Mouse (Mus musculus) midbrain, postnatal 0 days (tissue): ENCODE data around the gene Tigar. TPM values are rescaled to one million over a fixed set of nuclear protein-coding genes. Genes with fewer than 3 reads are reported as not detected.

Experiments used
- ATAC-seq: fragments of 200-750 bp; cut with Nextera tagmentation; 2 replicates; pipeline ENCODE4 v1.8.0; 2017; ENCODE audit warnings: moderate number of reproducible peaks, mild to moderate bottlenecking, moderate TSS enrichment, moderate library complexity; ENCODE audit not compliant: low FRiP score
- DNase-seq: peaks from one replicate; pipeline ENCODE4 v3.0.0-alpha.2; 2015; ENCODE audit warnings: low spot score
- H3K27ac ChIP-seq: fragments of 300-500 bp; sonication (generic); 2 replicates; pipeline ENCODE4 v1.5.1; 2014; ENCODE audit warnings: low read depth, mild to moderate bottlenecking, low read length, mixed read lengths
- H3K27me3 ChIP-seq: fragments of 300-500 bp; sonication (generic); 2 replicates; pipeline ENCODE4 v1.6.1; 2014; ENCODE audit warnings: low read length, control low read depth, mixed read lengths; ENCODE audit not compliant: insufficient read depth
- H3K36me3 ChIP-seq: fragments of 300-500 bp; sonication (generic); 2 replicates; pipeline ENCODE4 v1.6.1; 2014; ENCODE audit warnings: low read length, control low read depth, mixed read lengths; ENCODE audit not compliant: insufficient read depth
- H3K4me1 ChIP-seq: fragments of 300-500 bp; sonication (generic); 2 replicates; pipeline ENCODE4 v1.6.1; 2014; ENCODE audit warnings: mild to moderate bottlenecking, control low read depth, antibody characterized with exemption, low read length, mixed read lengths; ENCODE audit not compliant: insufficient read depth
- H3K4me2 ChIP-seq: fragments of 300-500 bp; sonication (generic); 2 replicates; pipeline ENCODE4 v1.6.1; 2014; ENCODE audit warnings: low read depth, mild to moderate bottlenecking, low read length, mixed read lengths; ENCODE audit not compliant: poor library complexity, severe bottlenecking
- H3K4me3 ChIP-seq: fragments of 300-500 bp; sonication (generic); 2 replicates; pipeline ENCODE4 v1.5.1; 2014; ENCODE audit warnings: low read depth, mild to moderate bottlenecking, low read length, moderate library complexity
- H3K9ac ChIP-seq: fragments of 300-500 bp; sonication (generic); replicated peaks from 2 replicates; pipeline ENCODE4 v1.6.1; 2014; ENCODE audit warnings: mild to moderate bottlenecking, low read length, moderate library complexity, mixed read lengths; ENCODE audit not compliant: poor library complexity, severe bottlenecking
- H3K9me3 ChIP-seq: fragments of 300-500 bp; sonication (generic); 2 replicates; pipeline ENCODE4 v1.6.1; 2016; ENCODE audit warnings: low read length, control low read depth
- CTCF ChIP-seq: IDR thresholded peaks from 2 replicates; pipeline ENCODE4 v1.5.1; 2016; ENCODE audit warnings: antibody characterized with exemption, mild to moderate bottlenecking
- WGBS: fragments of 180-500 bp; shearing (Covaris S2); extraction: QIAGEN DNeasy Blood & Tissue Kit; methylation state at CpG from one replicate; pipeline ENCODE4 v1.1.7; 2014; 5-methylcytosine and 5-hydroxymethylcytosine counted together
- polyA plus RNA-seq: library from polyadenylated mRNA; unstranded; fragments of >200 nt; fragmentation: Nextera tagmentation; extraction: Ambion mirVana; gene quantifications from 2 replicates; pipeline ENCODE4 v1.2.1, GENCODE M21; 2015
- total RNA-seq: library from RNA; depleted of rRNA; stranded (reverse); fragments of >200 nt; gene quantifications from 2 replicates; pipeline ENCODE4 v1.2.3, GENCODE M21; 2014; rRNA removed

Gene Tigar
- 6.1 and 6.7 TPM in 2 replicates for total RNA-seq
- polyA plus RNA-seq: 4.6 and 5.0 TPM in 2 replicates

DNA sequence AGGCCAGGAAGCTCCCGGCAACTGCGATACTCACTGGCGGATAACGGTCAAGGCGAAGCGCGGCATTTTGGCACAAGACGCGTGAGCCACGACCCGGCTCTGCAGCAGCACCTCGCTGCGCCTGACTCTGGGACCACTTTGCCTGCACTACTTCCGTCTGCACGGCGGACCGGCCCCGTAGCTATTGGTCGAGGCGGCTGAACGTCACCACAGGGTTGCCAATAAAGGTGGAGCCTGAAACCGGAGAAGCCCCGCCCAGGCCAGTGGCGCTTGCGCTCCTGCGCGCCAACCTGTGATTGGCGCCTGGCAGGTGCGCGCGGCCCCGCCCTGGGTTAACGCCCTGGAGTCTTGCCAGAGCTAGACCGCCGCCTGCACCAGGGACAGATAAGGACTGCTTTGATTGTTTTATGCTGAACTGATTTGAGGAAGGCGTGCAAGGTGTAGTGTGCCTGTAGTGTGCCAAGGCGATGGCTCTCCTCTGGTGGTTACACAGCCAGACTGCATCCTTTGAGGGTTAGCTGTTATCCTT, at the start of gene Tigar:
TSS of gene Tigar (minus strand) at position 156 of the 529 bp plus-strand sequence.
- H3K27me3 ChIP-seq: no peaks in the 10 kb centered on the region
- peak; percentile 96 for DNase-seq
- H3K4me2 ChIP-seq: peak within 1 kb of the TSS; percentile 65
- H3K4me3 ChIP-seq: peak within 1 kb of the TSS; percentile 52
- peak; percentile 98 for ATAC-seq
- H3K4me1 ChIP-seq: no peaks in the 10 kb centered on the region
- H3K27ac ChIP-seq: no peak within 1 kb of the TSS
- H3K36me3 ChIP-seq: no peaks in the 10 kb centered on the region
- no peaks in the 10 kb centered on the region for H3K9me3 ChIP-seq
- peak within 1 kb of the TSS; percentile 48; the same call in 1 of the 2 replicates for H3K9ac ChIP-seq
- TF ChIP-seq CTCF: peak; percentile 21; the same call in 1 of the 2 replicates
- 1% methylated on average over 37 of the region's 37 CpGs for WGBS

DNA sequence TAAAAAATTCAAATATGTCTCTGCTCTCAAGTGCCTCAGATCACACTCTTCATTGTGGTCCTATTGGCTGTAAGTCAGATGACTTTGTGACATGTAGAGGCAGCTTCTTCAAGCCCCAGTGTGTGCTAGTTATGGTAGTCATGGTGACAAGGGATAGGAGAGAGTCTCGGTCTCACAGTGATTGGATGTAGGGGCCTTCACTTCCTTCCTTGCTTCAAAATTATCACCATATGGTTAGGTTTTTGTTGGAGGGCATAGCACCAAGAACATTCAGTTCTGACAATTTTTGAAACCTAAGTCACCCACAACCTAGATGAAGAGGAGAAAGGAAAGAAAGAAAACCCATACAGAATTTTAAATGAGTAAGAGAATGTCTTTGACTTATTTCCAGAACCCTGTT, 48.0 kb upstream of the Tigar start:
- H3K9me3 ChIP-seq: no peaks in the 10 kb centered on the region
- H3K4me3 ChIP-seq: no peak overlapping the region
- peaks cover 43% of the 10 kb centered on the region for H3K27me3 ChIP-seq
- no peaks in the 10 kb centered on the region for H3K36me3 ChIP-seq
- peaks cover 4% of the 10 kb centered on the region; the same call in 1 of the 2 replicates for H3K4me1 ChIP-seq
- no peak for DNase-seq
- 46% methylated on average over 1 of the region's 1 CpGs for WGBS
- no peak for TF ChIP-seq CTCF
- no peak overlapping the region for H3K9ac ChIP-seq
- H3K4me2 ChIP-seq: no peak overlapping the region
- H3K27ac ChIP-seq: no peak overlapping the region
- ATAC-seq: no peak

DNA sequence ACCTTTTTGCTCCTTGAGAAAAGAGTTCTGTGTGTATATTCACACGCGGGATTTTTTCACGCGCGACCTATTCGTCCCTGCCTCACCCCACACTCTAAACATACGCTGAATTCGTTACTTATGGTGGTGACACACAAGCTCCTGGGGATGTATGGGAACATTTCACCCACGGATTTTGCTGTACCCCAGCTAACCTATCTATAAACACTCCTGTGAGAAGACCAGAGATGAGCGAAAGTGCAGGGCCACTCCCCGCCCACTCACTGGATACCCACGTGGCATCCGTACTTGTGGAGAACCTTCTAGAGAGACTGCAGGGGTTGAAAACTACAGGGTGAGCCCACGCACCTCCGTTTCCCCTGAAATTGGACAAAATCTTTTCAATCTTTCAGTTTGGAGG, 46.1 kb upstream of the Tigar start:
- peaks cover 16% of the 10 kb centered on the region for H3K4me1 ChIP-seq
- ATAC-seq (no peak), DNase-seq (no peak)
- H3K9me3 ChIP-seq: no peaks in the 10 kb centered on the region
- no peak overlapping the region for H3K9ac ChIP-seq
- no peak for TF ChIP-seq CTCF
- H3K27me3 ChIP-seq: peaks cover 49% of the 10 kb centered on the region
- no peaks in the 10 kb centered on the region for H3K36me3 ChIP-seq
- no peak overlapping the region for H3K27ac ChIP-seq
- WGBS: 1% methylated on average over 15 of the region's 15 CpGs
- H3K4me2 ChIP-seq: peak overlapping the region; percentile 88
- peak overlapping the region; percentile 22; the same call in 1 of the 2 replicates for H3K4me3 ChIP-seq

DNA sequence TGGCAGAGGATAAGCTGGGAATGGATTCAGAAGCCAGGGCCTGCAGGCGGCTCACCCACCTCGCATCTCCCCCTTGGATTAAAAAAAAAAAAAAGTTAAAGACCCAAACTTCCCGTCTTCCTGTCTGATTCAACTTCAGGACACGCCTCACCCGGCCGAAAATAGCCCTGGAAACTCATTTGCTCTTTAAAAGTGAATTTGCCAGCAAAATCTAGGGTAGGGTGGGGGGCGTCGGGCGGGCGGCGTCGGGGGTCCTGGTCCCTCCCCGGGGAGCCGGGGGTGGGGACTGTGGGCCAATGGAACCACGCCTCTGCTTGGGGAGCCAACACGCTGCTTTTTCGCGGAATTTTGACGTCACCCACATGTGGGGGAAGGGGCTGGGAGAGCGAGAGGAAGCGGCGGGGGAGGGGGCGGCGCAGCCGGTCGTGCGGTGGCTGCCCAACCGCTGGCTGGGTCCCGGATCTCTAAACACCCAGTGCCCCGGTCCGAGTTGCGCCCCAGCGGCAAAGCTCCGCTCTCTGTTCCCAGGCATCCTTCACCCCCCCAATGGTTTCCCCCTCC, 45.4 kb upstream of the Tigar start:
- ATAC-seq (no peak), DNase-seq (no peak)
- H3K4me1 ChIP-seq: peaks cover 21% of the 10 kb centered on the region
- H3K4me3 ChIP-seq: peak overlapping the region; percentile 22
- H3K9ac ChIP-seq: no peak overlapping the region
- H3K27me3 ChIP-seq: peaks cover 49% of the 10 kb centered on the region
- 2% methylated on average over 31 of the region's 34 CpGs for WGBS
- H3K36me3 ChIP-seq: no peaks in the 10 kb centered on the region
- H3K4me2 ChIP-seq: peak overlapping the region; percentile 88
- H3K27ac ChIP-seq: no peak overlapping the region
- no peaks in the 10 kb centered on the region for H3K9me3 ChIP-seq
- TF ChIP-seq CTCF: no peak

DNA sequence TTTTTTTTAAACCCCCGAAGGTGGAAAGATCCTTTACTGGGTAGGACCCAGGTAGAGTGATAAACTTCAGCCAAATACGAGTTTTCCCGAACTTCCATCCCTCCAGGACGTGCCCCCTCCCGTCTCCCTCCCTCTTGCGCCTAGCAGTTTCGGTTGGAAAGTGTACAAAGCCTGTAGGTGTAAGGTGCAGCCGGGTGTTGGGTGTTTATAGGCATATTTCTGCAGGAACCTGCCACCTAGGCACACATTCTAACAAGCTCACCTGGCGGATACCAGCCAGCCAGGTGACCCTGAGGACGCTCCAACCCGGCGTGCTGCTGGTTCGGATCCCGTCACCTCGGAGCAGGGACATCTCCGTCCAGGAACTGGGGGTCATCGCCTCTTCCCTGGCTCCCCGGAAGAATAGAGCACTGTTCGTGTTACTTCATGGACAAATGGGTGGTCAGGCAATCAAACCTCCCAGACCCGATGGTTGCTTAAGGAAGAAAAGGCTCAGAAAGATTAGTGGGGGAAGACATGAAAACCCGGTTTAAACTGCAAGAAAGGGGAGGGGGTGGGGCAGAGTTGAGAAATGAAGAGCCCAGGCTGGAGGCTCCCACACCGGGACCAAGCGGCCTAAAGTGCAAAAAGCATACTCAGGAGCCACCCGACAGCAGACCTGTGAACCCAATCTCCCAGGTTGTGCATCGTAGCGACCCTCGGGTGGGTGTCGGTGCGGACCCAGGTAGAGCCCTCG, 44.8 kb upstream of the Tigar start:
- Histone ChIP-seq H3K4me3 (peak overlapping the region; percentile 22; the same call in 1 of the 2 replicates), H3K27me3 (peaks cover 49% of the 10 kb centered on the region), H3K4me1 (peaks cover 21% of the 10 kb centered on the region), H3K27ac (no peak overlapping the region), H3K4me2 (peak overlapping the region; percentile 88), H3K36me3 (no peaks in the 10 kb centered on the region), H3K9ac (no peak overlapping the region), H3K9me3 (no peaks in the 10 kb centered on the region)
- TF ChIP-seq CTCF: no peak
- under 1% methylated on average over 30 of the region's 30 CpGs for WGBS
- ATAC-seq (no peak), DNase-seq (no peak)

DNA sequence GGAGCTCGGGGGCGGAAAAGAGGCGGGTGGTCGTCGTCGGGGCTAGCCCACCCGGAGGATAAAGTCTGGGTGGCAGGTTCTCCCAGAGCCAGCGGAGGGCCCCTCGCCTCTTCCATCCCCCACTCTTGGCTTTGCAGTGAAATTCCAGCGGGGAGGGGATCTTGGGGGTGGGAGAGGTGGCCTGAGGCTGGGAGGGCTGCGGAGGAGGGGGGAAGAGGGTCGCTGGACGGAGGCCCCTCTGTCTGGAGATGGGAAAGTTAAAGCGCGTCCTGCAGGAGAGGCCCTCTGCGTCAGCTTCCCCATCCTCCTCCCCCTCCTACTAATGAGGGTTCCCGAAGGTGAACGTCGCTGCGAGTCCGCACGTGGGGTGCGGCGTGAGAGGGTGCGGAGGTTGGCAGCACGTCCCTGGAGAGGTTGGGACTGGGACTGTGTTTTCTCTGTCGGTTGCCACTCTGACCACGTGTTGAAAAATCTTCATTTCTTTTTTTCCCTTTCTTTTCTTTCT, 44.0 kb upstream of the Tigar start:
- no peak for DNase-seq
- H3K36me3 ChIP-seq: no peaks in the 10 kb centered on the region
- TF ChIP-seq CTCF: no peak
- H3K4me3 ChIP-seq: peak overlapping the region; percentile 5
- no peak overlapping the region for H3K9ac ChIP-seq
- peaks cover 21% of the 10 kb centered on the region for H3K4me1 ChIP-seq
- under 1% methylated on average over 28 of the region's 28 CpGs for WGBS
- no peaks in the 10 kb centered on the region for H3K9me3 ChIP-seq
- no peak for ATAC-seq
- peak overlapping the region; percentile 88 for H3K4me2 ChIP-seq
- H3K27ac ChIP-seq: no peak overlapping the region
- peaks cover 52% of the 10 kb centered on the region for H3K27me3 ChIP-seq
